Comparison of ENCODE assay signal across 23 mouse cellular contexts in the genomic region with DNA sequence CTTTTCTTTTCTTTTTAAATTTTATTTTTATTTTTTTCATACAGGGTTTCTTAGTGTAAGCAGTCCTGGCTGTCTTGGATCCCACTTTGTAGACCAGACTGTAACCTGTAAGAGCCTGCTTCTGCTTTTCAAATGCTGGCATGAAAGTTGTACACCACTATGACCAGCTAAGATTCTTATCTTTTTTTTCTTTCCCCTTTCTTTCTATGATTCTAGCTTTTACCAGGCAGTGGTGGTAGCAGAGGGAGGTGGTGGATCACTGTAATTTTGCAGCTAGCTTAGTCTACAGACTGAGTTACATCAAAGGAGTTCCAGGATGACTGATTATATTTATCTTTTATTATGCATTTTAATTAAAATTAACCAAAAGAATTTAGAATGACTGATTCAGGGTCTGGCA. TPM values are rescaled to one million over a fixed set of nuclear protein-coding genes. Genes with fewer than 3 reads are reported as not detected.
"Had no signal": no experiment of that assay in that cellular context is flagged by ENCODE, and none has a peak within 500 bp of the region (broad histone marks: within the 10 kb centered on the region; RNA-seq: fewer than 3 reads in every experiment).

No protein-coding gene starts in this region.

- H3K36me3 ChIP-seq: kidney, embryonic 15.5 days; limb, embryonic 12.5 days; limb, embryonic 15.5 days; midbrain, embryonic 10.5 days; midbrain, embryonic 13.5 days; stomach, embryonic 15.5 days had no signal

- H3K27me3 ChIP-seq: limb, embryonic 12.5 days; limb, embryonic 15.5 days; midbrain, embryonic 13.5 days; stomach, embryonic 15.5 days had no signal

- H3K9ac ChIP-seq: kidney, embryonic 15.5 days; limb, embryonic 12.5 days; limb, embryonic 15.5 days; liver, embryonic 14.5 days; liver, postnatal 0 days; lung, embryonic 14.5 days; midbrain, embryonic 13.5 days; stomach, embryonic 15.5 days had no signal

- H3K4me2 ChIP-seq: kidney, embryonic 15.5 days; limb, embryonic 12.5 days; limb, embryonic 15.5 days; liver, embryonic 11.5 days; lung, embryonic 14.5 days; midbrain, embryonic 13.5 days had no signal

- H3K27ac ChIP-seq: kidney, embryonic 15.5 days; limb, embryonic 12.5 days; limb, embryonic 15.5 days; liver, embryonic 14.5 days; macrophage; midbrain, embryonic 10.5 days; midbrain, embryonic 13.5 days; stomach, embryonic 15.5 days had no signal

- H3K4me3 ChIP-seq: limb, embryonic 12.5 days; limb, embryonic 15.5 days; midbrain, embryonic 10.5 days; midbrain, embryonic 13.5 days; myocyte; stomach, embryonic 15.5 days had no signal

- H3K4me1 ChIP-seq: limb, embryonic 12.5 days; limb, embryonic 15.5 days; midbrain, embryonic 10.5 days; midbrain, embryonic 13.5 days; stomach, embryonic 15.5 days had no signal

- H3K9me3 ChIP-seq: kidney, embryonic 15.5 days; limb, embryonic 12.5 days; limb, embryonic 15.5 days; megakaryocyte, embryonic 14.5 days; midbrain, embryonic 10.5 days; midbrain, embryonic 13.5 days; stomach, embryonic 15.5 days had no signal

RNA-seq across cellular contexts. Expression of a gene that starts 31.9 kb away (rescaled TPM):
- total RNA-seq: layer of hippocampus, adult 8-10 months; layer of hippocampus, postnatal 14 days; left cerebral cortex, adult 18-20 months; left cerebral cortex, postnatal 36 days; monocyte, adult 5-6 weeks had no signal
- polyA plus RNA-seq: kidney, embryonic 15.5 days; limb, embryonic 12.5 days; limb, embryonic 15.5 days; liver, embryonic 11.5 days; liver, embryonic 14.5 days; liver, postnatal 0 days; lung, embryonic 14.5 days; lung, postnatal 0 days; macrophage; midbrain, embryonic 10.5 days; midbrain, embryonic 13.5 days; midbrain, embryonic 16.5 days; myocyte; neural tube, embryonic 11.5 days; neural tube, embryonic 14.5 days; stomach, embryonic 15.5 days; thymus, postnatal 0 days had no signal
